Mouse (Mus musculus) MEL (cell line): ENCODE measurements around the gene Mrpl27. TPM values are rescaled to one million over a fixed set of nuclear protein-coding genes. Genes with fewer than 3 reads are reported as not detected.
A peak's percentile ranks its signal among the peaks of the same experiment; 100 is the strongest.

ENCODE experiments used
- DNase-seq: peaks from one replicate; pipeline ENCODE4 v3.0.0; 2011; ENCODE audit warnings: low read depth, low spot score
- H3K27ac ChIP-seq: 2 replicates; pipeline ENCODE4 v1.5.1; 2012; ENCODE audit warnings: low read depth, mild to moderate bottlenecking, control low read depth, low read length, moderate library complexity; ENCODE audit not compliant: control insufficient read depth
- H3K27me3 ChIP-seq, 2 experiments: fragments of 150-350 bp in 1 of 2; sonication (generic) in 1 of 2; 2 replicates each; pipeline ENCODE4 v1.6.1; 2012; ENCODE audit warnings: low read length in 2 of 2, mild to moderate bottlenecking in 2 of 2, improper control_type of control experiment in 1 of 2, moderate library complexity in 1 of 2; ENCODE audit not compliant: insufficient read depth in 2 of 2, control insufficient read depth in 1 of 2
- H3K36me3 ChIP-seq, 2 experiments: 2 replicates each; pipeline ENCODE4 v1.6.1; 2012 to 2014; ENCODE audit warnings: low read length in 2 of 2, improper control_type of control experiment in 1 of 2, inconsistent platforms in 1 of 2, mild to moderate bottlenecking in 1 of 2; ENCODE audit not compliant: insufficient read depth in 2 of 2, control insufficient read depth in 1 of 2
- H3K4me1 ChIP-seq, 2 experiments: fragments of 150-350 bp in 1 of 2; sonication (generic) in 1 of 2; 2 replicates each; pipeline ENCODE4 v1.6.1; 2012; ENCODE audit warnings: low read length in 2 of 2, improper control_type of control experiment in 1 of 2, mild to moderate bottlenecking in 1 of 2; ENCODE audit not compliant: insufficient read depth in 2 of 2, control insufficient read depth in 1 of 2
- H3K4me3 ChIP-seq, 2 experiments: fragments of 150-350 bp in 1 of 2; sonication (generic) in 1 of 2; 2 replicates each; pipeline ENCODE4 v1.5.1; 2012; ENCODE audit warnings: low read depth in 2 of 2, low read length in 2 of 2, mild to moderate bottlenecking in 2 of 2, moderate library complexity in 2 of 2, control low read depth in 1 of 2, improper control_type of control experiment in 1 of 2; ENCODE audit not compliant: control insufficient read depth in 1 of 2, insufficient read depth in 1 of 2
- H3K79me2 ChIP-seq: 2 replicates; pipeline ENCODE4 v1.6.1; 2012; ENCODE audit warnings: mild to moderate bottlenecking, low read length, moderate library complexity; ENCODE audit not compliant: control insufficient read depth, poor library complexity, insufficient read depth
- H3K9ac ChIP-seq: 2 replicates; pipeline ENCODE4 v1.6.1; 2012; ENCODE audit warnings: low read depth, mild to moderate bottlenecking, control low read depth, low read length, moderate library complexity; ENCODE audit not compliant: control insufficient read depth, poor library complexity, severe bottlenecking
- H3K9me3 ChIP-seq: fragments of 150-350 bp; sonication (generic); replicated peaks from 2 replicates; pipeline ENCODE4 v1.6.1; 2012; ENCODE audit warnings: mild to moderate bottlenecking, low read length, improper control_type of control experiment, moderate library complexity; ENCODE audit not compliant: insufficient read depth
- BHLHE40 ChIP-seq: IDR thresholded peaks from 2 replicates; pipeline ENCODE4 v1.6.1; 2012; ENCODE audit warnings: low read depth, mild to moderate bottlenecking, inconsistent platforms, low read length, improper control_type of control experiment, borderline replicate concordance
- CHD2 ChIP-seq: IDR thresholded peaks from 2 replicates; pipeline ENCODE4 v1.6.1; 2011; ENCODE audit warnings: low read length, improper control_type of control experiment
- CTCF ChIP-seq, 3 experiments: IDR thresholded peaks in 2 of 3; conservative IDR thresholded peaks in 1 of 3; 2 replicates each; pipeline ENCODE4 v1.5.1; 2011 to 2012; ENCODE audit warnings: low read length in 3 of 3, low read depth in 2 of 3, mild to moderate bottlenecking in 2 of 3, improper control_type of control experiment in 1 of 3, inconsistent platforms in 1 of 3, mixed read lengths in 1 of 3, moderate library complexity in 1 of 3; ENCODE audit not compliant: control insufficient read depth in 1 of 3, insufficient read depth in 1 of 3, poor library complexity in 1 of 3, severe bottlenecking in 1 of 3
- KAT2A ChIP-seq: conservative IDR thresholded peaks from 2 replicates; pipeline ENCODE4 v1.6.1; 2012; ENCODE audit warnings: low read depth, low read length, improper control_type of control experiment, inconsistent platforms
- MAFK ChIP-seq: IDR thresholded peaks from 2 replicates; pipeline ENCODE4 v1.6.1; 2011; ENCODE audit warnings: low read depth, mild to moderate bottlenecking, low read length, improper control_type of control experiment, borderline replicate concordance
- MYC ChIP-seq: IDR thresholded peaks from 2 replicates; pipeline ENCODE4 v1.6.1; 2011; ENCODE audit warnings: low read depth, mild to moderate bottlenecking, low read length, improper control_type of control experiment, moderate library complexity
- NELFE ChIP-seq: IDR thresholded peaks from 2 replicates; pipeline ENCODE4 v1.6.1; 2011; ENCODE audit warnings: low read depth, low read length, improper control_type of control experiment
- POLR2AphosphoS5 ChIP-seq: IDR thresholded peaks from 2 replicates; pipeline ENCODE4 v1.6.1; 2012; ENCODE audit warnings: low read depth, borderline replicate concordance, mild to moderate bottlenecking, inconsistent platforms, low read length, moderate library complexity, mixed read lengths
- TAL1 ChIP-seq: IDR thresholded peaks from 2 replicates; pipeline ENCODE4 v1.6.1; 2012; ENCODE audit warnings: mild to moderate bottlenecking, inconsistent platforms, low read length, moderate library complexity, mixed read lengths
- TCF12 ChIP-seq: IDR thresholded peaks from 2 replicates; pipeline ENCODE4 v1.6.1; 2014; ENCODE audit warnings: low read depth, mild to moderate bottlenecking, inconsistent platforms, low read length, improper control_type of control experiment, moderate library complexity
- polyA plus RNA-seq, 2 experiments: library from polyadenylated mRNA; stranded (reverse) in 1 of 2; unstranded in 1 of 2; fragments of >175 nt in 1 of 2; fragments of >200 nt in 1 of 2; gene quantifications; 2 replicates each; pipeline versions ENCODE4 v1.2.1 to v1.2.4; 2012; ENCODE audit warnings: low replicate concordance in 2 of 2, low read depth in 1 of 2; ENCODE audit not compliant: insufficient read length in 2 of 2, insufficient read depth in 1 of 2, missing spikeins in 1 of 2
- total RNA-seq: library from RNA; depleted of rRNA; stranded (reverse); fragments of 300-350 nt; gene quantifications from 2 replicates; pipeline ENCODE4 v1.2.3, GENCODE M21; 2012; rRNA removed

The Mrpl27 gene
- total and polyA plus RNA-seq, 3 experiments = 102 to 129 TPM; not detected in 1

GRCm38 (mm10) chr11:94704020-94704419 is 50.5 kb downstream of the Mrpl27 start:
- no peak overlapping the region for H3K27ac ChIP-seq
- H3K27me3 ChIP-seq = peaks cover 22 to 25% of the 10 kb centered on the region in 2 experiments
- H3K9me3 ChIP-seq = no peaks in the 10 kb centered on the region
- H3K36me3 ChIP-seq = no peaks in the 10 kb centered on the region
- TF ChIP-seq NELFE (no peak), POLR2AphosphoS5 (no peak), CTCF (IDR thresholded peaks at IDR 0.05 in 2 of 3, conservative IDR thresholded peaks at IDR 0.05 in 1 of 3; ENCODE audit: control insufficient read depth in 1 of 3, insufficient read depth in 1 of 3, low read depth in 2 of 3, low read length in 3 of 3, poor library complexity in 1 of 3, severe bottlenecking in 1 of 3) (peak in 2 of 3 experiments; percentile 6 to 29; a peak in 1 of 6 replicates)
- no peaks in the 10 kb centered on the region for H3K4me1 ChIP-seq
- H3K4me3 ChIP-seq = no peak overlapping the region
- no peaks in the 10 kb centered on the region for H3K79me2 ChIP-seq
- peak; percentile 22 for DNase-seq
- no peak overlapping the region for H3K9ac ChIP-seq

GRCm38 (mm10) chr11:94704472-94704871 is 50.9 kb downstream of the Mrpl27 start, which contains the start of gene Gm11541:
Gene Gm11541, minus strand, starts transcription at chr11:94704499.
- H3K4me1 ChIP-seq = no peaks in the 10 kb centered on the region

More at GRCm38 (mm10) chr11:94704472-94704871, 50.9 kb downstream of the Mrpl27 start, which contains the start of gene Gm11541:
- no peaks in the 10 kb centered on the region for H3K9me3 ChIP-seq
- H3K27me3 ChIP-seq = peaks cover 22 to 25% of the 10 kb centered on the region in 2 experiments
- no peaks in the 10 kb centered on the region for H3K79me2 ChIP-seq
- TF ChIP-seq CHD2 (no peak), CTCF (IDR thresholded peaks at IDR 0.05 in 2 of 3, conservative IDR thresholded peaks at IDR 0.05 in 1 of 3; ENCODE audit: control insufficient read depth in 1 of 3, insufficient read depth in 1 of 3, low read depth in 2 of 3, low read length in 3 of 3, poor library complexity in 1 of 3, severe bottlenecking in 1 of 3) (no peak), MAFK (no peak), TCF12 (no peak), BHLHE40 (no peak), TAL1 (no peak), MYC (no peak), KAT2A (no peak)
- H3K9ac ChIP-seq = no peak within 1 kb of the TSS
- no peak within 1 kb of the TSS for H3K27ac ChIP-seq
- H3K4me3 ChIP-seq = no peak within 1 kb of the TSS
- no peak for DNase-seq
- no peaks in the 10 kb centered on the region for H3K36me3 ChIP-seq

Other genes starting within 250 kb of the Mrpl27 start
- 0.04 TPM in 1 of 2 replicates, not detected in the other for gene Cacna1g, start 179.6 kb upstream of the Mrpl27 start, total RNA-seq
- under 1 TPM in 1 of 2 experiments, not detected in 1; 0.01 TPM for gene Cacna1g, start 179.6 kb upstream of the Mrpl27 start, polyA plus RNA-seq
- not detected in 2 replicates for gene Spata20, start 167.6 kb upstream of the Mrpl27 start, total RNA-seq
- gene Spata20, start 167.6 kb upstream of the Mrpl27 start, polyA plus RNA-seq = not detected
- gene Epn3, start 153.8 kb upstream of the Mrpl27 start, total RNA-seq = not detected in 2 replicates
- gene Epn3, start 153.8 kb upstream of the Mrpl27 start, polyA plus RNA-seq = not detected
- gene Mycbpap, start 132.0 kb upstream of the Mrpl27 start, total RNA-seq = 0.12 TPM in 1 of 2 replicates, not detected in the other
- under 1 TPM in 1 of 2 experiments, not detected in 1; 0.17 TPM for gene Mycbpap, start 132.0 kb upstream of the Mrpl27 start, polyA plus RNA-seq
- 27.9 and 28.7 TPM in 2 replicates for gene Rsad1, start 104.5 kb upstream of the Mrpl27 start, total RNA-seq
- 10 to 100 TPM in 1 of 2 experiments, not detected in 1; 24.0 TPM for gene Rsad1, start 104.5 kb upstream of the Mrpl27 start, polyA plus RNA-seq
- gene Chad, start 88.7 kb upstream of the Mrpl27 start, total RNA-seq = 0.08 TPM in 1 of 2 replicates, not detected in the other
- gene Chad, start 88.7 kb upstream of the Mrpl27 start, polyA plus RNA-seq = under 1 TPM in 1 of 2 experiments, not detected in 1; 0.11 TPM
- 2.8 and 3.3 TPM in 2 replicates for gene Acsf2, start 51.9 kb upstream of the Mrpl27 start, total RNA-seq
- gene Acsf2, start 51.9 kb upstream of the Mrpl27 start, polyA plus RNA-seq = 10 to 100 TPM in 1 of 2 experiments, not detected in 1; 13.1 TPM
- 423 and 464 TPM in 2 replicates for gene Lrrc59, start 24.0 kb upstream of the Mrpl27 start, total RNA-seq
- 100 to 1,000 TPM; 486 to 633 TPM for gene Lrrc59, start 24.0 kb upstream of the Mrpl27 start, polyA plus RNA-seq
- gene Eme1, start 197 bp downstream of the Mrpl27 start, total RNA-seq = 43.8 and 54.9 TPM in 2 replicates
- 10 to 100 TPM in 1 of 2 experiments, not detected in 1; 41.8 TPM for gene Eme1, start 197 bp downstream of the Mrpl27 start, polyA plus RNA-seq
- gene Xylt2, start 23.7 kb downstream of the Mrpl27 start, total RNA-seq = 8.4 and 10.1 TPM in 2 replicates
- 10 to 100 TPM in 1 of 2 experiments, not detected in 1; 12.4 TPM for gene Xylt2, start 23.7 kb downstream of the Mrpl27 start, polyA plus RNA-seq
- not detected in 2 replicates for gene Gm11541, start 50.7 kb downstream of the Mrpl27 start, total RNA-seq
- gene Gm11541, start 50.7 kb downstream of the Mrpl27 start, polyA plus RNA-seq = not detected
- gene Cdc34b, start 88.0 kb downstream of the Mrpl27 start, total RNA-seq = 0.16 and 0.19 TPM in 2 replicates
- gene Cdc34b, start 88.0 kb downstream of the Mrpl27 start, polyA plus RNA-seq = under 1 TPM in 1 of 2 experiments, not detected in 1; 0.29 TPM
- not detected in 2 replicates for gene Tmem92, start 128.9 kb downstream of the Mrpl27 start, total RNA-seq
- gene Tmem92, start 128.9 kb downstream of the Mrpl27 start, polyA plus RNA-seq = not detected